Mouse (Mus musculus) liver, adult 2 months (tissue): ENCODE data around the gene Nes. TPM values are rescaled to one million over a fixed set of nuclear protein-coding genes. Genes with fewer than 3 reads are reported as not detected.
A peak's percentile ranks its signal among the peaks of the same experiment; 100 is the strongest.

Source experiments
- DNase-seq: peaks from one replicate; pipeline ENCODE4 v3.0.0-alpha.2; 2011; ENCODE audit warnings: low read depth, low spot score; ENCODE audit errors: extremely low read depth
- H3K27ac ChIP-seq: fragments of 200-500 bp; replicated peaks from 2 replicates; pipeline ENCODE4 v1.5.1; 2012; ENCODE audit warnings: low read depth, mild to moderate bottlenecking, control low read depth, inconsistent platforms, low read length; ENCODE audit not compliant: insufficient read depth
- H3K27me3 ChIP-seq: fragments of 200-500 bp; 2 replicates; pipeline ENCODE4 v1.6.1; 2012; ENCODE audit warnings: mild to moderate bottlenecking, moderate library complexity, low read length, inconsistent platforms; ENCODE audit not compliant: control insufficient read depth, insufficient read depth
- H3K36me3 ChIP-seq: fragments of 200-500 bp; 2 replicates; pipeline ENCODE4 v1.6.1; 2012; ENCODE audit warnings: low read length, inconsistent platforms; ENCODE audit not compliant: control insufficient read depth, insufficient read depth
- H3K4me1 ChIP-seq: fragments of 200-500 bp; 2 replicates; pipeline ENCODE4 v1.6.1; 2011; ENCODE audit warnings: low read length; ENCODE audit not compliant: control insufficient read depth, insufficient read depth
- H3K4me3 ChIP-seq: fragments of 200-500 bp; 2 replicates; pipeline ENCODE4 v1.5.1; 2011; ENCODE audit warnings: low read depth, mild to moderate bottlenecking, control low read depth, low read length, moderate library complexity; ENCODE audit not compliant: insufficient read depth
- H3K79me2 ChIP-seq: fragments of 200-500 bp; 2 replicates; pipeline ENCODE4 v1.6.1; 2012; ENCODE audit warnings: inconsistent platforms, mild to moderate bottlenecking, low read length, moderate library complexity; ENCODE audit not compliant: control insufficient read depth, insufficient read depth
- H3K9ac ChIP-seq: fragments of 200-500 bp; 2 replicates; pipeline ENCODE4 v1.6.1; 2012; ENCODE audit warnings: low read depth, mild to moderate bottlenecking, control low read depth, inconsistent platforms, low read length
- CTCF ChIP-seq: fragments of 200-500 bp; IDR thresholded peaks from 2 replicates; pipeline ENCODE4 v1.5.1; 2011; ENCODE audit warnings: low read depth, low read length, control low read depth
- POLR2A ChIP-seq: fragments of 200-500 bp; IDR thresholded peaks from 2 replicates; pipeline ENCODE4 v1.6.1; 2011; ENCODE audit warnings: low read length, control low read depth; ENCODE audit not compliant: insufficient read depth; ENCODE audit errors: extremely low read depth
- WGBS: fragments of 180-500 bp; shearing (Covaris S2); methylation state at CpG from one replicate; pipeline ENCODE4 v1.1.7; 2018; 5-methylcytosine and 5-hydroxymethylcytosine counted together
- polyA plus RNA-seq: library from polyadenylated mRNA; depleted of rRNA; stranded (reverse); fragments of >200 nt; gene quantifications from 2 replicates; pipeline ENCODE4 v1.2.3, GENCODE M21; 2012
- total RNA-seq: library from RNA; depleted of rRNA; stranded (reverse); fragments of >200 nt; gene quantifications from 2 replicates; pipeline ENCODE4 v1.2.3, GENCODE M21; 2014

The Nes gene
- total and polyA plus RNA-seq, 2 experiments: 0.53 to 0.65 TPM

- no peak for TF ChIP-seq CTCF
- no peak overlapping the region for H3K9ac ChIP-seq
- no peak overlapping the region for H3K4me3 ChIP-seq
- no peak for DNase-seq
- WGBS: 19% methylated on average over 11 of the region's 11 CpGs
- H3K27ac ChIP-seq: no peak overlapping the region
- H3K36me3 ChIP-seq: no peaks in the 10 kb centered on the region
- peaks cover 27% of the 10 kb centered on the region for H3K27me3 ChIP-seq
- H3K79me2 ChIP-seq: no peaks in the 10 kb centered on the region
- H3K4me1 ChIP-seq: no peaks in the 10 kb centered on the region
These were observed 30.1 kb downstream of the Nes start for GRCm38 (mm10) chr3:88000816-88001595.

GRCm38 (mm10) chr3:88002291-88002976 is 31.6 kb downstream of the Nes start:
- no peak overlapping the region for H3K27ac ChIP-seq
- no peaks in the 10 kb centered on the region for H3K79me2 ChIP-seq
- H3K4me1 ChIP-seq: no peaks in the 10 kb centered on the region
- 8% methylated on average over 17 of the region's 17 CpGs for WGBS
- H3K27me3 ChIP-seq: peaks cover 21% of the 10 kb centered on the region
- TF ChIP-seq POLR2A (no peak), CTCF (no peak)
- H3K9ac ChIP-seq: no peak overlapping the region
- DNase-seq: no peak
- no peaks in the 10 kb centered on the region for H3K36me3 ChIP-seq
- no peak overlapping the region for H3K4me3 ChIP-seq

- peaks cover 7% of the 10 kb centered on the region; the same call in 1 of the 2 replicates for H3K27me3 ChIP-seq
- no peak overlapping the region for H3K9ac ChIP-seq
- no peak overlapping the region for H3K4me3 ChIP-seq
- no peak for TF ChIP-seq POLR2A
- TF ChIP-seq CTCF: peak; percentile 51; the same call in 1 of the 2 replicates
- no peaks in the 10 kb centered on the region for H3K79me2 ChIP-seq
- no peaks in the 10 kb centered on the region for H3K4me1 ChIP-seq
- no peak for DNase-seq
- H3K27ac ChIP-seq: no peak overlapping the region
- WGBS: 73% methylated on average over 18 of the region's 18 CpGs
- H3K36me3 ChIP-seq: no peaks in the 10 kb centered on the region
These were observed 35.2 kb downstream of the Nes start for GRCm38 (mm10) chr3:88005822-88006786.

GRCm38 (mm10) chr3:88010634-88011265 is 39.9 kb downstream of the Nes start:
- no peak overlapping the region for H3K9ac ChIP-seq
- peak; percentile 27 for DNase-seq
- H3K27ac ChIP-seq: no peak overlapping the region
- TF ChIP-seq POLR2A: no peak
- peak; percentile 60 for TF ChIP-seq CTCF
- no peaks in the 10 kb centered on the region for H3K79me2 ChIP-seq
- H3K4me3 ChIP-seq: no peak overlapping the region
- peaks cover 5% of the 10 kb centered on the region; the same call in 1 of the 2 replicates for H3K27me3 ChIP-seq
- no peaks in the 10 kb centered on the region for H3K36me3 ChIP-seq
- 8% methylated on average over 6 of the region's 6 CpGs for WGBS
- no peaks in the 10 kb centered on the region for H3K4me1 ChIP-seq

GRCm38 (mm10) chr3:88022322-88023191 is 51.7 kb downstream of the Nes start:
- H3K79me2 ChIP-seq: no peaks in the 10 kb centered on the region
- no peak overlapping the region for H3K27ac ChIP-seq
- 5% methylated on average over 66 of the region's 66 CpGs for WGBS
- peak; percentile 84 for DNase-seq
- TF ChIP-seq CTCF: no peak
- H3K9ac ChIP-seq: peak overlapping the region; percentile 67
- H3K4me3 ChIP-seq: peak overlapping the region; percentile 58
- peaks cover 6% of the 10 kb centered on the region; the same call in 1 of the 2 replicates for H3K4me1 ChIP-seq
- no peaks in the 10 kb centered on the region for H3K36me3 ChIP-seq
- peaks cover 20% of the 10 kb centered on the region for H3K27me3 ChIP-seq
